Mouse (Mus musculus): Measurements from ENCODE around the gene Olfr768. TPM values are rescaled to one million over a fixed set of nuclear protein-coding genes. Genes with fewer than 3 reads are reported as not detected.
"Not testable (repeated sequence)": the region's sequence is repeated elsewhere in the genome, so short reads cannot be mapped to it uniquely, and the experiment has no call there.

Olfr768 gene
- polyA plus RNA-seq, 1 experiment = 0.01 TPM

DNA sequence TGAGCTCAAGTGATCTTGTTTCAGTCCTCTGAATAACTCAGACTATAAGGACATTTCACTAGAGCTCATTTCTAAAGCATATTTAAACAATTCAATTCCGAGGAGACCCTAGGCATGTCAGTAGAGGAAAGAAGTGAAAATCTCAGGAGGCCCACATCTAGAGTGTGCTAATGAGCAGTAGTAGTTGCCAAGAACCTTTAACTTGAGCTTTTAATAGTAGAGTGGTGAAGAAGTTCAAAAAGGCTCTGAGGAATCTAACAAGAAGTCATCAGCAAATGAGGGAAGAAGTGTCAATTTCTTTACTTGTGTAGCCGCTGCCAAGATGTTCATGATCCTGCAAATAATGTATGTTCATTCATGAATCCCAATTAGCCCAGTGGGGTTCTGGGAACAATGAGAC, 30.3 kb downstream of the Olfr768 start, which contains the start of gene Olfr766-ps1:
TSS of gene Olfr766-ps1 (minus strand) at position 101 of the 400 bp plus-strand sequence.
- Histone ChIP-seq H3K4me2 (ENCODE audit: low read depth) (no peak within 1 kb of the TSS), H3K4me3 (no peak within 1 kb of the TSS), H3K36me3 (ENCODE audit: control insufficient read depth, insufficient read depth) (no peaks in the 10 kb centered on the region), H3K27me3 (ENCODE audit: control insufficient read depth, insufficient read depth, insufficient read length) (no peaks in the 10 kb centered on the region), H3K79me2 (ENCODE audit: control insufficient read depth, insufficient read depth) (no peaks in the 10 kb centered on the region), H3ac (ENCODE audit: control insufficient read depth, insufficient read length) (no peak within 1 kb of the TSS)
- TF ChIP-seq USF1 (IDR thresholded peaks at IDR 0.05; ENCODE audit: low read depth) = no peak
- TF ChIP-seq CEBPB (IDR thresholded peaks at IDR 0.05; ENCODE audit: insufficient read depth, poor library complexity, severe bottlenecking) = no peak
- TF ChIP-seq MYOD1 (IDR thresholded peaks at IDR 0.05; ENCODE audit: control insufficient read depth in 1 of 3, insufficient read length in 2 of 3, low read depth in 2 of 3) = no peak
- TF ChIP-seq MAX (IDR thresholded peaks at IDR 0.05; ENCODE audit: low read depth) = no peak
- no peak for TF ChIP-seq MYOG (IDR thresholded peaks at IDR 0.05; ENCODE audit: control insufficient read depth in 1 of 3, insufficient read depth in 1 of 3, insufficient read length in 2 of 3, low read depth in 2 of 3)
- no peak for TF ChIP-seq E2F4 (IDR thresholded peaks at IDR 0.05; ENCODE audit: insufficient read depth)
- no peak for TF ChIP-seq SRF (IDR thresholded peaks at IDR 0.05; ENCODE audit: control insufficient read depth, insufficient read length, low read depth)
- no peak for TF ChIP-seq POLR2AphosphoS2 (IDR thresholded peaks at IDR 0.05; ENCODE audit: insufficient read length, low read depth)
- no peak for TF ChIP-seq TCF12 (IDR thresholded peaks at IDR 0.05; ENCODE audit: insufficient read depth, poor library complexity, severe bottlenecking)
- no peak for TF ChIP-seq POLR2A (IDR thresholded peaks at IDR 0.05; ENCODE audit: insufficient read length, low read depth)
- TF ChIP-seq TCF3 (IDR thresholded peaks at IDR 0.05; ENCODE audit: insufficient read length, low read depth) = no peak
- TF ChIP-seq REST (IDR thresholded peaks at IDR 0.05; ENCODE audit: insufficient read depth, insufficient read length) = no peak

DNA sequence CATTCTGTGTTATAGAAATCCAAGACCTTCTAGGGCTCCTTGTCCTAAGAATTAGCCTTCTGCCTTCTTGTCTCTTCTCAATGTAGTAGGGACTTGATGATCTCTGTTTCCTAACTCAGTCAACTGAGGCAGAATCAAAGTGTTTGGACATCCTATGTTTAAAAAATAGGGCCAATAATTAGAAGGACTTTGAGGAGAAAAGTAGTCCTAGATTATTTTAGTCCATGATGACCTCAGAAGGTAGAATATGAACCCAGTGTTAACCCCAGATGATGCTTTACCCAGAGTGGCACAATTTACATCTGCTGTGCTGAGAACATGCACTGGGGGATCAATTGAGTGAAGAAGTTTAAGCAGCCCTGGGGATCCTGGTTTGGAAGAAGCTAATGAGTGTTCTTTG, 49.3 kb downstream of the Olfr768 start, which contains the start of gene Olfr765:
TSS of gene Olfr765 (minus strand) at position 101 of the 400 bp plus-strand sequence.
- not testable (repeated sequence) for H3K4me2 ChIP-seq (ENCODE audit: low read depth); H3K27me3 ChIP-seq (ENCODE audit: control insufficient read depth, insufficient read depth, insufficient read length); H3K36me3 ChIP-seq (ENCODE audit: control insufficient read depth, insufficient read depth); H3K4me3 ChIP-seq; H3ac ChIP-seq (ENCODE audit: control insufficient read depth, insufficient read length); H3K79me2 ChIP-seq (ENCODE audit: control insufficient read depth, insufficient read depth)

Other genes with a start within 250 kb of the Olfr768 start
- gene Gdf11, start 207.7 kb downstream of the Olfr768 start, polyA plus RNA-seq (2012; fragmentation: generic; extraction: Trizol) = 17.9 TPM
- gene Cd63, start 198.4 kb downstream of the Olfr768 start, polyA plus RNA-seq (2012; fragmentation: generic; extraction: Trizol) = 2,403 TPM
- gene Rdh5, start 176.5 kb downstream of the Olfr768 start, polyA plus RNA-seq (2012; fragmentation: generic; extraction: Trizol) = 63.3 TPM
- gene Bloc1s1, start 175.3 kb downstream of the Olfr768 start, polyA plus RNA-seq (2012; fragmentation: generic; extraction: Trizol) = 238 TPM
- 635 TPM for gene Itga7, start 165.6 kb downstream of the Olfr768 start, polyA plus RNA-seq (2012; fragmentation: generic; extraction: Trizol)
- 0.71 TPM for gene Mettl7b, start 138.4 kb downstream of the Olfr768 start, polyA plus RNA-seq (2012; fragmentation: generic; extraction: Trizol)
- not detected for gene Olfr9, start 109.9 kb downstream of the Olfr768 start, polyA plus RNA-seq (2012; fragmentation: generic; extraction: Trizol)
- gene Olfr763, start 88.6 kb downstream of the Olfr768 start, polyA plus RNA-seq (2012; fragmentation: generic; extraction: Trizol) = 0.05 TPM
- 0.01 TPM for gene Olfr764-ps1, start 59.5 kb downstream of the Olfr768 start, polyA plus RNA-seq (2012; fragmentation: generic; extraction: Trizol)
- not detected for gene Olfr765, start 49.4 kb downstream of the Olfr768 start, polyA plus RNA-seq (2012; fragmentation: generic; extraction: Trizol)
- gene Olfr766-ps1, start 30.4 kb downstream of the Olfr768 start, polyA plus RNA-seq (2012; fragmentation: generic; extraction: Trizol) = not detected
- 0.04 TPM for gene Olfr767, start 16.5 kb downstream of the Olfr768 start, polyA plus RNA-seq (2012; fragmentation: generic; extraction: Trizol)
- 0.04 TPM for gene Olfr769, start 18.5 kb upstream of the Olfr768 start, polyA plus RNA-seq (2012; fragmentation: generic; extraction: Trizol)
- not detected for gene Olfr770, start 39.6 kb upstream of the Olfr768 start, polyA plus RNA-seq (2012; fragmentation: generic; extraction: Trizol)
- not detected for gene Olfr771, start 65.4 kb upstream of the Olfr768 start, polyA plus RNA-seq (2012; fragmentation: generic; extraction: Trizol)
- not detected for gene Olfr772, start 78.5 kb upstream of the Olfr768 start, polyA plus RNA-seq (2012; fragmentation: generic; extraction: Trizol)
- gene Olfr773, start 88.0 kb upstream of the Olfr768 start, polyA plus RNA-seq (2012; fragmentation: generic; extraction: Trizol) = not detected
- gene Olfr774, start 136.8 kb upstream of the Olfr768 start, polyA plus RNA-seq (2012; fragmentation: generic; extraction: Trizol) = not detected
- gene Olfr775, start 149.0 kb upstream of the Olfr768 start, polyA plus RNA-seq (2012; fragmentation: generic; extraction: Trizol) = not detected
- not detected for gene Olfr776, start 159.8 kb upstream of the Olfr768 start, polyA plus RNA-seq (2012; fragmentation: generic; extraction: Trizol)
- not detected for gene Olfr777, start 172.1 kb upstream of the Olfr768 start, polyA plus RNA-seq (2012; fragmentation: generic; extraction: Trizol)
- not detected for gene Olfr780, start 218.7 kb upstream of the Olfr768 start, polyA plus RNA-seq (2012; fragmentation: generic; extraction: Trizol)
- gene Olfr781, start 229.5 kb upstream of the Olfr768 start, polyA plus RNA-seq (2012; fragmentation: generic; extraction: Trizol) = not detected
- not detected for gene Olfr782, start 249.5 kb upstream of the Olfr768 start, polyA plus RNA-seq (2012; fragmentation: generic; extraction: Trizol)

Measured in myocyte (in vitro differentiated cells).